Mouse (Mus musculus) heart, embryonic 11.5 days (tissue): ENCODE results near the gene Neurl4. TPM values are rescaled to one million over a fixed set of nuclear protein-coding genes. Genes with fewer than 3 reads are reported as not detected.
A peak's percentile ranks its signal among the peaks of the same experiment; 100 is the strongest.

Experiments
- ATAC-seq: fragments of 200-750 bp; cut with Nextera tagmentation; replicated peaks from 2 replicates; pipeline ENCODE4 v1.8.0; 2017; ENCODE audit warnings: moderate library complexity; ENCODE audit not compliant: insufficient number of reproducible peaks, low FRiP score, low TSS enrichment
- H3K27ac ChIP-seq: fragments of 300-500 bp; sonication (generic); 2 replicates; pipeline ENCODE4 v1.5.1; 2014; ENCODE audit warnings: mild to moderate bottlenecking, low read depth, low read length
- H3K27me3 ChIP-seq: fragments of 300-500 bp; sonication (generic); 2 replicates; pipeline ENCODE4 v1.6.1; 2014; ENCODE audit warnings: mild to moderate bottlenecking, low read length, mixed read lengths; ENCODE audit not compliant: control insufficient read depth, insufficient read depth
- H3K36me3 ChIP-seq: fragments of 300-500 bp; sonication (generic); 2 replicates; pipeline ENCODE4 v1.6.1; 2014; ENCODE audit warnings: mild to moderate bottlenecking, low read length, moderate library complexity, mixed read lengths; ENCODE audit not compliant: control insufficient read depth, insufficient read depth
- H3K4me1 ChIP-seq: fragments of 300-500 bp; sonication (generic); 2 replicates; pipeline ENCODE4 v1.6.1; 2014; ENCODE audit warnings: low read length; ENCODE audit not compliant: control insufficient read depth, insufficient read depth
- H3K4me2 ChIP-seq: fragments of 300-500 bp; sonication (generic); 2 replicates; pipeline ENCODE4 v1.6.1; 2014; ENCODE audit warnings: mild to moderate bottlenecking, moderate library complexity
- H3K4me3 ChIP-seq: fragments of 300-500 bp; sonication (generic); 2 replicates; pipeline ENCODE4 v1.5.1; 2014; ENCODE audit warnings: low read depth, low read length
- H3K9ac ChIP-seq: fragments of 300-500 bp; sonication (generic); 2 replicates; pipeline ENCODE4 v1.6.1; 2014; ENCODE audit warnings: mild to moderate bottlenecking, low read depth, low read length, moderate library complexity
- H3K9me3 ChIP-seq: fragments of 300-500 bp; sonication (generic); replicated peaks from 2 replicates; pipeline ENCODE4 v1.6.1; 2016; ENCODE audit warnings: low read length; ENCODE audit not compliant: control insufficient read depth
- WGBS: fragments of 180-500 bp; shearing (Covaris S2); extraction: QIAGEN DNeasy Blood & Tissue Kit; methylation state at CpG from one replicate; pipeline ENCODE4 v1.1.7; 2014; ENCODE audit not compliant: insufficient replicate concordance; 5-methylcytosine and 5-hydroxymethylcytosine counted together
- polyA plus RNA-seq: library from polyadenylated mRNA; unstranded; fragments of >200 nt; fragmentation: Nextera tagmentation; extraction: Ambion mirVana; gene quantifications from 2 replicates; pipeline ENCODE4 v1.2.1, GENCODE M21; 2014

Neurl4 gene
- polyA plus RNA-seq, 1 experiment from 2014 or later: 9.3 TPM

- no peak for ATAC-seq
- H3K27ac ChIP-seq: no peak overlapping the region
- peaks cover 10% of the 10 kb centered on the region for H3K4me1 ChIP-seq
- no peak overlapping the region for H3K9ac ChIP-seq
- no peaks in the 10 kb centered on the region for H3K9me3 ChIP-seq
- H3K27me3 ChIP-seq: peaks cover 35% of the 10 kb centered on the region
- peaks cover 11% of the 10 kb centered on the region for H3K36me3 ChIP-seq
- WGBS: 76% methylated on average over 4 of the region's 4 CpGs
- H3K4me3 ChIP-seq: no peak overlapping the region
- no peak overlapping the region for H3K4me2 ChIP-seq
These were observed 40.1 kb downstream of the Neurl4 start for GRCm38 (mm10) chr11:69940962-69941361.

GRCm38 (mm10) chr11:69945216-69945615 is 44.3 kb downstream of the Neurl4 start:
- no peak overlapping the region for H3K27ac ChIP-seq

GRCm38 (mm10) chr11:69945997-69946891 is 45.4 kb downstream of the Neurl4 start:
- ATAC-seq: peak; percentile 55; the same call in 1 of the 2 replicates
- peak overlapping the region; percentile 93 for H3K27ac ChIP-seq
- H3K27me3 ChIP-seq: peaks cover 5% of the 10 kb centered on the region
- peaks cover 11% of the 10 kb centered on the region for H3K36me3 ChIP-seq
- 84% methylated on average over 18 of the region's 18 CpGs for WGBS
- H3K4me2 ChIP-seq: peak overlapping the region; percentile 92
- peaks cover 13% of the 10 kb centered on the region; the same call in 1 of the 2 replicates for H3K4me1 ChIP-seq
- peak overlapping the region; percentile 64 for H3K4me3 ChIP-seq
- H3K9ac ChIP-seq: peak overlapping the region; percentile 74
- H3K9me3 ChIP-seq: no peaks in the 10 kb centered on the region

More at GRCm38 (mm10) chr11:69945216-69945615, 44.3 kb downstream of the Neurl4 start:
- no peak for ATAC-seq
- peaks cover 11% of the 10 kb centered on the region for H3K36me3 ChIP-seq
- peak overlapping the region; percentile 92; the same call in 1 of the 2 replicates for H3K4me2 ChIP-seq
- H3K9me3 ChIP-seq: no peaks in the 10 kb centered on the region
- peaks cover 13% of the 10 kb centered on the region; the same call in 1 of the 2 replicates for H3K4me1 ChIP-seq
- no peak overlapping the region for H3K9ac ChIP-seq
- H3K4me3 ChIP-seq: peak overlapping the region; percentile 64; the same call in 1 of the 2 replicates
- WGBS: 67% methylated on average over 13 of the region's 13 CpGs
- H3K27me3 ChIP-seq: peaks cover 5% of the 10 kb centered on the region

- 2% methylated on average over 29 of the region's 29 CpGs for WGBS
- Histone ChIP-seq H3K4me1 (peaks cover 13% of the 10 kb centered on the region; the same call in 1 of the 2 replicates), H3K4me2 (peak overlapping the region; percentile 92), H3K9me3 (no peaks in the 10 kb centered on the region), H3K9ac (peak overlapping the region; percentile 74), H3K36me3 (peaks cover 11% of the 10 kb centered on the region), H3K27ac (peak overlapping the region; percentile 93), H3K4me3 (peak overlapping the region; percentile 64), H3K27me3 (peaks cover 5% of the 10 kb centered on the region)
- peak; percentile 58; the same call in 1 of the 2 replicates for ATAC-seq
These were observed 46.6 kb downstream of the Neurl4 start for GRCm38 (mm10) chr11:69947337-69948065.

- H3K9me3 ChIP-seq: no peaks in the 10 kb centered on the region
- peaks cover 13% of the 10 kb centered on the region; the same call in 1 of the 2 replicates for H3K4me1 ChIP-seq
- peaks cover 9% of the 10 kb centered on the region for H3K36me3 ChIP-seq
- peak within 1 kb of the TSS; percentile 64 for H3K4me3 ChIP-seq
- peaks cover 3% of the 10 kb centered on the region; the same call in 1 of the 2 replicates for H3K27me3 ChIP-seq
- H3K4me2 ChIP-seq: peak within 1 kb of the TSS; percentile 92
- H3K27ac ChIP-seq: peak within 1 kb of the TSS; percentile 93
- peak within 1 kb of the TSS; percentile 74 for H3K9ac ChIP-seq
- WGBS: 1% methylated on average over 34 of the region's 34 CpGs
- peak; percentile 90 for ATAC-seq
These were observed 47.3 kb downstream of the Neurl4 start, which contains the start of gene Slc2a4 for GRCm38 (mm10) chr11:69948066-69948762. TSS of gene Slc2a4 (minus strand) at chr11:69948188.

GRCm38 (mm10) chr11:69948763-69949150 is 47.9 kb downstream of the Neurl4 start:
- peak overlapping the region; percentile 64 for H3K4me3 ChIP-seq
- peak overlapping the region; percentile 93 for H3K27ac ChIP-seq
- peak overlapping the region; percentile 92 for H3K4me2 ChIP-seq
- peak overlapping the region; percentile 74; the same call in 1 of the 2 replicates for H3K9ac ChIP-seq
- H3K27me3 ChIP-seq: peaks cover 3% of the 10 kb centered on the region; the same call in 1 of the 2 replicates
- peaks cover 13% of the 10 kb centered on the region; the same call in 1 of the 2 replicates for H3K4me1 ChIP-seq
- peaks cover 9% of the 10 kb centered on the region; the same call in 1 of the 2 replicates for H3K36me3 ChIP-seq
- peak; percentile 35 for ATAC-seq
- under 1% methylated on average over 14 of the region's 14 CpGs for WGBS
- H3K9me3 ChIP-seq: no peaks in the 10 kb centered on the region

GRCm38 (mm10) chr11:69950807-69951459 is 50.1 kb downstream of the Neurl4 start:
- H3K36me3 ChIP-seq: no peaks in the 10 kb centered on the region
- H3K9ac ChIP-seq: no peak overlapping the region
- no peak overlapping the region for H3K4me3 ChIP-seq
- no peaks in the 10 kb centered on the region for H3K27me3 ChIP-seq
- no peak for ATAC-seq
- H3K4me2 ChIP-seq: no peak overlapping the region
- 41% methylated on average over 4 of the region's 4 CpGs for WGBS
- no peaks in the 10 kb centered on the region for H3K9me3 ChIP-seq
- no peak overlapping the region for H3K27ac ChIP-seq
- H3K4me1 ChIP-seq: peaks cover 13% of the 10 kb centered on the region; the same call in 1 of the 2 replicates
